Mouse (Mus musculus): ENCODE results near the gene Kif22.

The Kif22 gene

DNA sequence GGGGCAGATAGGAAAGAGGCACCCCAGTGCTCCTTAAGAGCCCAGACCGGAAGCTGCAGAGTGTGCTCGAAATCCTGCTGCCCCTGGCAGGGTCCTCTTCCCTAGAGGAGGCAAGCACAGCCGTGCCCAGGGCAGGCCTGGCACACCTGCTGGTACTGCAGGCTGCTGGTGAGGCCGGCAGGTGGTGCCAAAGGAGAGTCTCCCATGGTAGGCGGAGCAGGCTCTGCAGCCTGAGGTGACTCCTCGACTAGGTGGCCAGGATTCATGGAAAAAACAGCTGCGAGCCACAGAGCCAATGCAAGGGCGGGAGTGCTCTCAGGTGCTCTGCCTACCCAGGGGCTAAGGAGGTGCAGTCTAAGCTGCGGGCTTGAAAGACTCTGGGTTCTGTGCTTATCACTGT, 56.0 kb downstream of the Kif22 start:
- DNase-seq (ENCODE audit: extremely low spot score, low read depth, low spot score) = no peak

DNA sequence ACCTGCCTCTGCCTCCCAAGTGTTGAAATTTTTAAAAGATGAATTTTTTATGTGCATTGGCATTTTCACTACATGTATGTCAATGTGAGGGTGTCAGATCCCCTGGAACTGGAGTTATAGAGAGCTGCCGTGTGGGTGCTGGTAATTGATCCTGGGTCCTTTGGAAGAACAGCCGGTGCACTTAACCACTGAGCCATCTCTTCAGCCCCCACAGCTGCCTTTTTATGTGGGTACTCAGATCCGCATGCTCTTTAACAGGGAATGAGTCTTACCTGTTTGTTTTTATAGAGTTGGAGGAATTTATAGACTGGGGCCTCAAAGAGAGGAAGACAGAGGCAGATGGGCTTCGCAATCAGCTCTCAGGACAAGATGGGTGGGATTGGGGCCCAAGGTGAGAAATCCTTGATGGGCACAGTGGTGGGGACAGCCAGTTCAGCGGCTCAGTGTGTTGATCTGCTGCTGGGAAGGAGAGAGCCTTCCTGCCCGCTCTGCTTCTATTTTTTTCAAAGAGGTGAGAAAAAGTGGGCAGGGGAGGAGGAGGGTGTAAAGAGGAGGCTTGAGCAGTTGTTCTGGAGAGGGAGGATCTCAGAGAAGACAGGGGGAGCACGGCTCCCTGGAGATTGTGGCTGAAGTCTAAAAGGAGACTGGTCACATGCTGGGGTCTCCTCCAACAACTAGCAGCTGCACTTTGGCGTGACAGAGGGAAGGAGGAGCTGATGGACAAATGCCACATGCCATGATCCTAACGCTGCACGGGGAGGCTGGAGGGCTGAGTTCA, 57.4 kb downstream of the Kif22 start:
- no peak for DNase-seq (ENCODE audit: extremely low spot score, low read depth, low spot score)

DNA sequence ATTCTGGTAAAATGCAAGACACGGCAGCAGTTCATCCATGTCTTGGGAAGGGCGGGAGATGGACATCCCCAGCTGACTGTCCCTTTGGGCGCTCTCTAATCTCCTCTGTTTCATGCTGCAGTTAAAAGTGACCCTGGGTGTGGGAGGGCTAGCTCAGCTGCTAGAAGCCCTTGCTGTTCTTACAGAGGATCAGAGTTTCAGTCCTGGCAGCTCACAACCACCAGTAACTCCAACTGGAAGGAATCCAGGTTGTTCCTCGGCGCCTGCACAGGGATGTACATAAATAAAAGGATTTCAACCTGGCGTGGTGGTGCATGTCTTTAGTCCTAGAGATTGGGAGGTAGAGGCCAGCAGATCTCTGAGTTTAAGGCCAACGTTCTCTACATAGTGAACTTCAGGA, 59.2 kb downstream of the Kif22 start:
- DNase-seq (ENCODE audit: extremely low spot score, low read depth, low spot score) = no peak

DNA sequence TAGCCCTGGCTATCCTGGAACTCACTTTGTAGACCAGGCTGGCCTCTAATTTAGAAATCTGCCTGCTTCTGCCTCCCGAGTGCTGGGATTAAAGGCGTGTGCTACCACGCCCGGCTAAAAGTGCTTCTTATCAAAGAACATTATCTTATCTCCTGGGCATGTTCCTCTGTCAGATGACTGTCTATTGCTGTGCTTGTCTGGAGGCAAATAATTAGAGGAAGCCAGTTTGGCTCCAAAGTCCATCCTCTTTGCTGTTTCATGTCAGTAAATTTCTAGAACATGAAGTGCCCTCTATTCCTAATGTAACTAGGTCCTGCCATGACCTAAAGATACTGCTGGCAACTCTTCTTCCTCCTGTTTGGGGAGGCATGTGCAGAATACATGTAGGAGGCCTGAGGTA, 60.2 kb downstream of the Kif22 start:
- DNase-seq (ENCODE audit: extremely low spot score, low read depth, low spot score) = no peak

DNA sequence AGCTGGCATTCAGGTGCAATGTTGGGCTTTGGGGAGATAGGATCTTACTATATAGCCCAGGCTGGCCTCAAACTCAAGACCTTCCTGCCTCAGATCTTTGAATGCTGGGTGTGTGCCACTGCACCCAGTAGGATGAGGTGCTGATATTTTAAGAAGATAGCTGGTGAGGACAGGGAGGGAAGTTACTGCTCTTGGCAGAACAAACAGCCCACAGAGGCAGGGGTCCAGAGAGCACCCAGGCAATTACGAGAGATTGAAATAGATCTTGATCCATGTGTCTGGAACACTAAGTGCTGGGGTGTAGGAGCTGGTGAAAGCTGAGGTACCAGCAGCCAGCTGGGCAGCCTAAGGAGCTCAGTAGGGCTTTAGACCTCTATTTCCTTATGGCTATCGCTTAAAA, 60.7 kb downstream of the Kif22 start:
- no peak for DNase-seq (ENCODE audit: extremely low spot score, low read depth, low spot score)

DNA sequence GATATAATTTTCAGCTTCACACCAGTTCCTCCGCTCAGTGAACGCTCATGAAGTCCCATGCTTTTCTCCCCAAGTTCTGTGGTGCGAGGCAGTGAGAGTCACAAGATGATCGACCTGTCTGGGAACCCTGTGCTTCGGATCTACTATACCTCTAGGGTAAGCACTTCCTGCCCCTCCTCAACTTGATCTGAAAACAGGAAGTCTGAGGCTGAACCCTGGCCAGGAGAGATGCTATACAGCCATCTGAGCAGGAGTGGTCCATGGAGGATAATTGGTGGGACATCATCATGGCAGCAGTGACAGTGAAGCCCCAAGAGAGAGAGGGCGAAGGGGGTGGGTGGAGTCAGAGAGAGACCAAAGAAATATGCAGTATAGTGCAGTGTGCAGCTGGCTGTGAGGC, 63.4 kb downstream of the Kif22 start:
- no peak for DNase-seq (ENCODE audit: extremely low spot score, low read depth, low spot score)

All from hindlimb bud, embryonic 11.5 days (tissue).